Mouse (Mus musculus): Measurements from ENCODE around the gene Rpl23a. TPM values are rescaled to one million over a fixed set of nuclear protein-coding genes. Genes with fewer than 3 reads are reported as not detected.
"Not testable (repeated sequence)": the region's sequence is repeated elsewhere in the genome, so short reads cannot be mapped to it uniquely, and the experiment has no call there.

Gene Rpl23a
- polyA plus RNA-seq, 1 experiment from 2014 or later: 930 TPM

GRCm38 (mm10) chr11:78152299-78153231 lies 30.8 kb downstream of the Rpl23a start:
- peak overlapping the region; percentile 35; the same call in 1 of the 2 replicates for H3K9ac ChIP-seq

DNA sequence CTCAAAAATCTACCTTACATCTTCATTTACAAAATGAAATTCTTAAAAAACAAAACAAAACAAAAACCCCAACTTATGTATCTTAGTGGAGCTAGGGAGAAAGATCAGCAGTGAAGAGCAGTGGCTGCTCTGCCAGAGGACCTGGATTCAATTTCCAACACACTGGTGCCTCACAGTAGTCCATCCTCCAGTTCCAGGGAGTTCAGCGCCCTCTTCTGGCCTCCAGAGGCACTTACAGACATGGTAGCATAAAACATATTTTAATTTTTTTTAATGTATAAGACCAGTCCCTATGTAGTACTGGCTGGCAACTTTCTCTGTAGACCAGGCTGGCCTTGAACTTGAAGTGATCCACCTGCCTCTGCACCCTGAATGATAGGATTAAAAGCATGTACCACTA lies 32.2 kb downstream of the Rpl23a start:
- H3K27me3 ChIP-seq: no peaks in the 10 kb centered on the region
- ATAC-seq (ENCODE audit: low read depth): no peak
- peaks cover 36% of the 10 kb centered on the region for H3K4me1 ChIP-seq (replicated peaks)
- H3K9me3 ChIP-seq: no peaks in the 10 kb centered on the region
- no peak overlapping the region for H3K4me3 ChIP-seq
- H3K4me2 ChIP-seq: no peak overlapping the region
- H3K27ac ChIP-seq (replicated peaks): no peak overlapping the region
- H3K9ac ChIP-seq: no peak overlapping the region
- 17% methylated on average over 1 of the region's 1 CpGs for WGBS
- peaks cover 73% of the 10 kb centered on the region for H3K36me3 ChIP-seq

More at GRCm38 (mm10) chr11:78152299-78153231, 30.8 kb downstream of the Rpl23a start:
- peak; percentile 75 for ATAC-seq (ENCODE audit: low read depth)
- peak overlapping the region; percentile 85 for H3K27ac ChIP-seq (replicated peaks)
- H3K36me3 ChIP-seq: peaks cover 74% of the 10 kb centered on the region
- 35% methylated on average over 9 of the region's 9 CpGs for WGBS
- H3K9me3 ChIP-seq: no peaks in the 10 kb centered on the region
- H3K4me1 ChIP-seq (replicated peaks): peaks cover 46% of the 10 kb centered on the region
- no peaks in the 10 kb centered on the region for H3K27me3 ChIP-seq
- H3K4me3 ChIP-seq: no peak overlapping the region
- peak overlapping the region; percentile 6; the same call in 1 of the 2 replicates for H3K4me2 ChIP-seq

GRCm38 (mm10) chr11:78146707-78147543 lies 36.5 kb downstream of the Rpl23a start:
- 93% methylated on average over 6 of the region's 6 CpGs for WGBS
- Histone ChIP-seq H3K36me3 (peaks cover 78% of the 10 kb centered on the region), H3K4me3 (no peak overlapping the region), H3K9me3 (no peaks in the 10 kb centered on the region), H3K4me1 (replicated peaks) (peaks cover 5% of the 10 kb centered on the region), H3K27ac (replicated peaks) (no peak overlapping the region), H3K4me2 (no peak overlapping the region), H3K9ac (no peak overlapping the region), H3K27me3 (no peaks in the 10 kb centered on the region)
- ATAC-seq (ENCODE audit: low read depth): no peak

DNA sequence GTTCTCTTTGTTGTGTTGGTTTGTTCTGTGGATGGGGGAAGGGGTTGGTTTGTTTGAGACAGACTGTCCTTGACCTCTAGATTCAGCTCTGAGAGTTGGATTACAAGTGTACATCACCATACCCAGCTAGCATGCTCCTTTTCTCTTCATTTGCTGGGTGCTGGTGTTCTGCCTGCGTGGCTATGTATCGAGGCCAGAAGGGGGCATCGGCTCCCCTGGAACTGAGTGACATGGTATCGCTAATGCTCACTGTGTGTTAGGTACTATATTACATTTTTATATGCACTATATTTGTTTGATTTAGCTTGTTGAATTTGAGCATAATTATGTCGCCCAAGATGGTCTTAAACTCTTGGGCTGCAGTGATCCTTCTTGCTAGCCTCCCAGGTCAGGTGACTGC lies 37.2 kb downstream of the Rpl23a start:
- Histone ChIP-seq H3K27ac (replicated peaks) (no peak overlapping the region), H3K36me3 (peaks cover 77% of the 10 kb centered on the region), H3K4me1 (replicated peaks) (0 out of 2 replicates have a peak, but pooled peaks cover 3% of the 10 kb centered on the region), H3K4me3 (no peak overlapping the region), H3K27me3 (no peaks in the 10 kb centered on the region), H3K9me3 (no peaks in the 10 kb centered on the region), H3K4me2 (no peak overlapping the region), H3K9ac (no peak overlapping the region)
- 96% methylated on average over 5 of the region's 5 CpGs for WGBS
- 0 out of 2 replicates have a peak, but pooled peaks have one; percentile 17 for ATAC-seq (ENCODE audit: low read depth)

GRCm38 (mm10) chr11:78143520-78143919 lies 39.9 kb downstream of the Rpl23a start:
- no peaks in the 10 kb centered on the region for H3K9me3 ChIP-seq
- no peak overlapping the region for H3K4me3 ChIP-seq
- 78% methylated on average over 2 of the region's 2 CpGs for WGBS
- no peaks in the 10 kb centered on the region for H3K27me3 ChIP-seq
- peaks cover 53% of the 10 kb centered on the region for H3K36me3 ChIP-seq
- ATAC-seq (ENCODE audit: low read depth): no peak
- H3K9ac ChIP-seq: no peak overlapping the region
- H3K4me1 ChIP-seq (replicated peaks): 0 out of 2 replicates have a peak, but pooled peaks cover 3% of the 10 kb centered on the region
- H3K27ac ChIP-seq (replicated peaks): no peak overlapping the region
- no peak overlapping the region for H3K4me2 ChIP-seq

DNA sequence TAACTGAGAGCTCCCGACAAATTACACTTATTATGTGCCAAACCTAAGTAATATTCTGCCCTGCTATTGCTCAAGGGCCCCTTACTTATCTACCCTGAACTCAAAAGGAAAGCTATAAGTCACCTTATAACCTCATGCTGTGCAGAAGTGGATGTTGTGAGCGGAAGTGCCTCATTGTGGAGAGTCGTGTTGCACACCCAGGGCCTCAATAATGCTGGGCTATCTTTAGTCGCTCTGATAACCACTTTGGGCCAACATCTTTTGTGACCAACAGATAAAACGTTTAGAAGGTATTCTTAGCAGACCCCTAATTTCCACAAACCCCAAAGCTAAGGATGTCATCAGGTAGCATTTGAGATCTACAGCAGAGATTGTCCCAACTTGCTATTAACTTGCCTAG lies 42.7 kb downstream of the Rpl23a start:
- Histone ChIP-seq H3K27me3 (no peaks in the 10 kb centered on the region), H3K9me3 (no peaks in the 10 kb centered on the region), H3K9ac (no peak overlapping the region), H3K4me2 (no peak overlapping the region), H3K36me3 (peaks cover 29% of the 10 kb centered on the region), H3K4me1 (replicated peaks) (0 out of 2 replicates have a peak, but pooled peaks cover 3% of the 10 kb centered on the region), H3K27ac (replicated peaks) (no peak overlapping the region), H3K4me3 (no peak overlapping the region)
- 84% methylated on average over 5 of the region's 5 CpGs for WGBS
- ATAC-seq (ENCODE audit: low read depth): no peak

DNA sequence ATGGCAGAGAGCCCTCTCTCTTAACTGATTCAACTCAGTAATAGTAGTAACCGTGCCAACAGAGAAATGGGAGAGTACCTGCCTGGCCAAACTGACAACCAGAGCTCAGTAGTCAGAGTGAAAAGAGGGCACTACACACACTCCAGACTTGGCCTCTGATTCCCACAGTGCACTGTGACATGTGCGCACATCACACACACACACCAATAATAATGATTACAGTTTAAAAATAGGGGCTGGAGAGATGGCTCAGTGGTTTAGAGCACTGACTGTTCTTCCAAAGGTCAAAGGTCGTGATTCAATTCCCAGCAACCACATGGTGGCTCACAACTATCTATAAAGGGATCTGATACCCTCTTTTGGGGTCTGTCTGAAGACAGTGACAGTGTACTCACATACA lies 45.4 kb downstream of the Rpl23a start:
- H3K4me3 ChIP-seq: no peak overlapping the region
- WGBS: 90% methylated on average over 3 of the region's 3 CpGs
- no peak overlapping the region for H3K9ac ChIP-seq
- H3K36me3 ChIP-seq: peaks cover 2% of the 10 kb centered on the region; the same call in 1 of the 2 replicates
- H3K4me1 ChIP-seq (replicated peaks): peaks cover 9% of the 10 kb centered on the region
- H3K27ac ChIP-seq (replicated peaks): no peak overlapping the region
- no peak overlapping the region for H3K4me2 ChIP-seq
- ATAC-seq (ENCODE audit: low read depth): no peak
- no peaks in the 10 kb centered on the region for H3K9me3 ChIP-seq
- H3K27me3 ChIP-seq: no peaks in the 10 kb centered on the region

DNA sequence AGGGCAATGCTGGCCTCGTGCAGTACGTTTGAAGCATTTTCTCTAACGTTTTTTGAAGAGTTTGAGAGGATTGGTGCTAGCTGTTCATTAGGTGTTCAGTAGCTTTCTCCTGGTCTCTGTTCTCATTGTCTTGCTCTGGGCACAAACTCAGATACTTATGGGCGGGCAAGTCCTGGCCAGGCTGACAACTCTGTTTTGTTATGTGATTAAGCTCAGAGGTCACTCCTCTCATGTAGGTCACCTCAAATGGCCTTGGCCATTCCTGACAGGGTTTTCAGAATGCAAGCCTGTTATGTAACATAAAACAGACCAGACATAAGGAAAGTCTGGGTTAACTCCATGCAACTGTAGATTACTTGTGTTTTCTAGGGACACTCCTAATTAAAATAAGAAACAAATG lies 45.8 kb downstream of the Rpl23a start:
- 79% methylated on average over 4 of the region's 4 CpGs for WGBS

GRCm38 (mm10) chr11:78136132-78136531 lies 47.3 kb downstream of the Rpl23a start:
- no peak overlapping the region for H3K27ac ChIP-seq (replicated peaks)
- no peak for ATAC-seq (ENCODE audit: low read depth)
- H3K36me3 ChIP-seq: no peaks in the 10 kb centered on the region
- H3K4me3 ChIP-seq: no peak overlapping the region
- WGBS: 91% methylated on average over 1 of the region's 1 CpGs
- H3K9ac ChIP-seq: no peak overlapping the region
- H3K27me3 ChIP-seq: no peaks in the 10 kb centered on the region
- no peaks in the 10 kb centered on the region for H3K9me3 ChIP-seq
- H3K4me1 ChIP-seq (replicated peaks): peaks cover 7% of the 10 kb centered on the region
- H3K4me2 ChIP-seq: no peak overlapping the region

More for the DNA sequence above, 45.8 kb downstream of the Rpl23a start:
- Histone ChIP-seq H3K9ac (no peak overlapping the region), H3K9me3 (no peaks in the 10 kb centered on the region), H3K27ac (replicated peaks) (no peak overlapping the region), H3K4me1 (replicated peaks) (peaks cover 11% of the 10 kb centered on the region), H3K27me3 (no peaks in the 10 kb centered on the region), H3K36me3 (no peaks in the 10 kb centered on the region), H3K4me2 (no peak overlapping the region), H3K4me3 (no peak overlapping the region)
- ATAC-seq (ENCODE audit: low read depth): no peak

GRCm38 (mm10) chr11:78135314-78135713 lies 48.1 kb downstream of the Rpl23a start:
- H3K36me3 ChIP-seq: not testable (repeated sequence)

DNA sequence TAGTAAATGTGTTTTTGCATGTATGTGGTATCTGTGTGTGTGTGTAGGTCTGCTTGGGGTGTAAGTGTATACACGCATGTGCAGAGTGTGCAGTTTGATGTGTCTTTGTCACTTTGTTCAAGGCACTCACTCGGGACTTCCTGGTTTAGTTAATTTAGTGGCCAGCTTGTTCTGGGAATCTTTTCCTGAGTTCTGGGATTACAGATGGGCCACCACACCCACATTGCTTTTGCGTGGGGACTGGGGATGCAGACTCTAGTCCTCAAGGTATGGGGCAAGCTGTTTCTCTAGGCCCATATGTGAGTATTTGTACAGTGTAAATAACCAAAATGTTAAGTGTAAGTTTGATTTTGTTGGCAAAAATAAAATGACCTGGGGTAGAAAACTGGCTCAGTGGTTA lies 49.0 kb downstream of the Rpl23a start:
- no peaks in the 10 kb centered on the region for H3K36me3 ChIP-seq
- no peaks in the 10 kb centered on the region for H3K9me3 ChIP-seq
- peaks cover 14% of the 10 kb centered on the region for H3K4me1 ChIP-seq (replicated peaks)
- H3K27ac ChIP-seq (replicated peaks): no peak overlapping the region
- WGBS: 90% methylated on average over 3 of the region's 3 CpGs
- H3K9ac ChIP-seq: no peak overlapping the region
- ATAC-seq (ENCODE audit: low read depth): no peak
- no peak overlapping the region for H3K4me3 ChIP-seq
- no peak overlapping the region for H3K4me2 ChIP-seq
- H3K27me3 ChIP-seq: no peaks in the 10 kb centered on the region

More at GRCm38 (mm10) chr11:78135314-78135713, 48.1 kb downstream of the Rpl23a start:
- not testable (repeated sequence) for ATAC-seq (ENCODE audit: low read depth); H3K4me1 ChIP-seq (replicated peaks); H3K4me2 ChIP-seq; H3K9ac ChIP-seq; H3K9me3 ChIP-seq; H3K27me3 ChIP-seq; H3K4me3 ChIP-seq; H3K27ac ChIP-seq (replicated peaks)
- WGBS: 88% methylated on average over 7 of the region's 7 CpGs

- Histone ChIP-seq H3K27ac (replicated peaks) (no peak overlapping the region), H3K4me2 (no peak overlapping the region), H3K36me3 (no peaks in the 10 kb centered on the region), H3K4me1 (replicated peaks) (peaks cover 18% of the 10 kb centered on the region), H3K9ac (no peak overlapping the region), H3K9me3 (no peaks in the 10 kb centered on the region), H3K4me3 (no peak overlapping the region), H3K27me3 (no peaks in the 10 kb centered on the region)
- no peak for ATAC-seq (ENCODE audit: low read depth)
- 92% methylated on average over 6 of the region's 6 CpGs for WGBS
These were observed 49.5 kb downstream of the Rpl23a start for GRCm38 (mm10) chr11:78133915-78134314.

Data from neural tube, embryonic 13.5 days (tissue).